Mouse (Mus musculus) neutrophil, adult 83 days (primary cell): ENCODE measurements around the gene E2f3. TPM values are rescaled to one million over a fixed set of nuclear protein-coding genes. Genes with fewer than 3 reads are reported as not detected.

Source experiments
- total RNA-seq, 2 experiments: library from RNA; stranded (reverse); gene quantifications; one replicate each; pipeline ENCODE4 v1.2.4; 2023

Gene E2f3
- 10 to 100 TPM in 1 of 2 experiments, 1 to 10 TPM in 1; 8.8 to 10.5 TPM for total RNA-seq

DNA sequence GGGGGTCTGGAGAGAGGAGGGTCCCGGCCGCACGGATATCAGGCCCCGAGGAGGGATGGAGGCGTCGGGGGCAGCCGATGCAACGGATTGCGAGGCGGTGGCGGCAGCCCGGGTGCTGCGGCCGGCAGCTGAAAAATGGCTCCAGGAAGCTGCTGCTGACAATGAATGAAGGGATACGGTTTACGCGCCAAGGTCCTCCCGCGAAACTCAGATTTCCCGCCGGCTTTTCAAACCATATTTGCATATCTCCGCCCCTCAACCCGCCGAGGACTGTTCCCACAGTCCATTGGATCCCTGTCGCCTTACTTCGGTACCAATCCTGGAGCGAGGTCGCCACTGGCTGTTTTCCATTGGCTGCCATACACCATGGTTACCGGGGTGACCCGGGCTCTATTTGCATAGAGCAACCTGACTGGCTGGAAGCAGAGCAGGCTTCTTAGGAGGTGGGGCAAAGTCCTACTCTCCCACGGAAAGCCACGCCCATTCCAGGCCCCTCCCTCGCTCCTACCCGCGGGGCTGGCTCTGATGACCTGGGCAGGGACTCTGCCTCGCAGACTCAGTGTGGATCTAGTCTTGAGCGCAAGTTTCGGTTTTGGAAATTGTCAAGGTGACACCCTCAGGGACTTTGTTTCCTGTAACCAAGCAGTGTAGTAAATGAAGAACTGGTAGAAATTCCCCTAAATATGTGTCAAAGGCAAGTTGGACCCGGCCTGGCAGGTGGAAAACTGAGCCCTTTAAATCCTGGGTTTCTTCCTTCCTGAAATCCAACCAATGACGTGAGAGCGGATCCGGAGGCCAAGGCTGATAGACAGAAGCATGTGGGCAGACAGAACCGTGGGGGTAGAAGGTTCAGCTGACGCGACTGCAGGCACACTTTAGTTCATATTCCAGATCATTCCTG is at the start of gene E2f3:
E2f3 (minus strand) TSS at position 209 of the 901 bp plus-strand sequence.

Other genes starting within 250 kb of the E2f3 start
- 10 to 100 TPM; 15.9 to 18.7 TPM for gene Cdkal1, start 130.4 kb downstream of the E2f3 start, total RNA-seq
- 10 to 100 TPM; 10.7 to 11.7 TPM for gene Mboat1, start 150.4 kb upstream of the E2f3 start, total RNA-seq